Mouse (Mus musculus) hindbrain, embryonic 14.5 days (tissue): ENCODE data around the gene Cdnf. TPM values are rescaled to one million over a fixed set of nuclear protein-coding genes. Genes with fewer than 3 reads are reported as not detected.

Experiments used
- ATAC-seq: fragments of 200-750 bp; cut with Nextera tagmentation; 2 replicates; pipeline ENCODE4 v1.8.0; 2017; ENCODE audit warnings: moderate number of reproducible peaks, mild to moderate bottlenecking, moderate TSS enrichment, moderate library complexity; ENCODE audit not compliant: low FRiP score
- DNase-seq: peaks from one replicate; pipeline ENCODE4 v3.0.0-alpha.2; 2015; ENCODE audit warnings: low spot score
- H3K27ac ChIP-seq: fragments of 300-500 bp; sonication (generic); 2 replicates; pipeline ENCODE4 v1.5.1; 2014; ENCODE audit warnings: mild to moderate bottlenecking, moderate library complexity
- H3K27me3 ChIP-seq: fragments of 300-500 bp; sonication (generic); 2 replicates; pipeline ENCODE4 v1.6.1; 2014; ENCODE audit warnings: mild to moderate bottlenecking, low read length, mixed read lengths; ENCODE audit not compliant: control insufficient read depth, insufficient read depth
- H3K36me3 ChIP-seq: fragments of 300-500 bp; sonication (generic); replicated peaks from 2 replicates; pipeline ENCODE4 v1.6.1; 2014; ENCODE audit not compliant: control insufficient read depth, insufficient read depth
- H3K4me1 ChIP-seq: fragments of 300-500 bp; sonication (generic); replicated peaks from 2 replicates; pipeline ENCODE4 v1.6.1; 2014; ENCODE audit warnings: antibody characterized with exemption, low read length, mixed read lengths; ENCODE audit not compliant: control insufficient read depth, insufficient read depth
- H3K4me2 ChIP-seq: fragments of 300-500 bp; sonication (generic); replicated peaks from 2 replicates; pipeline ENCODE4 v1.6.1; 2014; ENCODE audit warnings: mild to moderate bottlenecking, moderate library complexity
- H3K4me3 ChIP-seq: fragments of 300-500 bp; sonication (generic); replicated peaks from 2 replicates; pipeline ENCODE4 v1.5.1; 2014; ENCODE audit warnings: mild to moderate bottlenecking, low read length
- H3K9ac ChIP-seq: fragments of 300-500 bp; sonication (generic); 2 replicates; pipeline ENCODE4 v1.6.1; 2014
- H3K9me3 ChIP-seq: fragments of 300-500 bp; sonication (generic); 2 replicates; pipeline ENCODE4 v1.6.1; 2016; ENCODE audit warnings: low read length; ENCODE audit not compliant: control insufficient read depth
- WGBS: fragments of 180-500 bp; shearing (Covaris S2); extraction: QIAGEN DNeasy Blood & Tissue Kit; methylation state at CpG from one replicate; pipeline ENCODE4 v1.1.7; 2014; 5-methylcytosine and 5-hydroxymethylcytosine counted together
- polyA plus RNA-seq: library from polyadenylated mRNA; unstranded; fragments of >200 nt; fragmentation: Nextera tagmentation; extraction: Ambion mirVana; gene quantifications from 2 replicates; pipeline ENCODE4 v1.2.1, GENCODE M21; 2014

Gene Cdnf
- polyA plus RNA-seq, 1 experiment from 2014 or later = 0.24 TPM

GRCm38 (mm10) chr2:3500886-3501285 is 11.9 kb upstream of the Cdnf start:
- Histone ChIP-seq H3K9ac (no peak overlapping the region), H3K36me3 (peaks cover 65% of the 10 kb centered on the region), H3K9me3 (no peaks in the 10 kb centered on the region), H3K27me3 (no peaks in the 10 kb centered on the region), H3K4me1 (no peaks in the 10 kb centered on the region), H3K4me2 (no peak overlapping the region), H3K27ac (no peak overlapping the region), H3K4me3 (no peak overlapping the region)
- 96% methylated on average over 5 of the region's 5 CpGs for WGBS
- no peak for ATAC-seq
- DNase-seq = no peak

- no peak for ATAC-seq
- WGBS = 0% methylated on average over 15 of the region's 15 CpGs
- peak; percentile 36 for DNase-seq
Observed at GRCm38 (mm10) chr2:3512076-3512475, 754 bp upstream of the Cdnf start.

DNA sequence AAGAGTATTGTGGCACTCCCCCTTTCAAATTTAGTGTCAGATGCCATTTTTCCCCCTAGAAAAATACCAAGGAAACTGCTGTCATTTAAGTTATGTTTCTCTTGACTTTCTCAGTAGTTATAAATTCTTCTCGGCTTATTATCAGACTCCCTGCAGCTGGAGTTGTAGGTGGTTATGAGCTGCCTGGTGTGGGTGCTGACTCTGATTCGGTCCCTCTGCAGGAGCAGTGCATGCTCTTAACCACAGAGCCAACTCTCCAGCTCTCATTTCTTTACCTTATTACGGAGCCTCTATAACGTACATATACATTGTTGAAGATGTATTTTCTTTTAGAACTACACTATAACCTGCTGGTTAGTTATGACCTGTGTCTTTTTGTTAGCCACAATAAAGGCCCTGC is 9.7 kb downstream of the Cdnf start:
- WGBS = 92% methylated on average over 4 of the region's 4 CpGs
- Histone ChIP-seq H3K4me2 (no peak overlapping the region), H3K4me1 (no peaks in the 10 kb centered on the region), H3K9me3 (no peaks in the 10 kb centered on the region), H3K36me3 (no peaks in the 10 kb centered on the region), H3K27ac (no peak overlapping the region), H3K9ac (no peak overlapping the region), H3K27me3 (no peaks in the 10 kb centered on the region), H3K4me3 (no peak overlapping the region)
- DNase-seq (no peak), ATAC-seq (no peak)

More at GRCm38 (mm10) chr2:3512076-3512475, 754 bp upstream of the Cdnf start:
- peak overlapping the region; percentile 80 for H3K4me3 ChIP-seq
- peak overlapping the region; percentile 84 for H3K27ac ChIP-seq
- H3K27me3 ChIP-seq = no peaks in the 10 kb centered on the region
- H3K4me2 ChIP-seq = peak overlapping the region; percentile 76
- H3K36me3 ChIP-seq = peaks cover 34% of the 10 kb centered on the region
- peaks cover 15% of the 10 kb centered on the region for H3K4me1 ChIP-seq
- H3K9me3 ChIP-seq = no peaks in the 10 kb centered on the region
- H3K9ac ChIP-seq = peak overlapping the region; percentile 90

DNA sequence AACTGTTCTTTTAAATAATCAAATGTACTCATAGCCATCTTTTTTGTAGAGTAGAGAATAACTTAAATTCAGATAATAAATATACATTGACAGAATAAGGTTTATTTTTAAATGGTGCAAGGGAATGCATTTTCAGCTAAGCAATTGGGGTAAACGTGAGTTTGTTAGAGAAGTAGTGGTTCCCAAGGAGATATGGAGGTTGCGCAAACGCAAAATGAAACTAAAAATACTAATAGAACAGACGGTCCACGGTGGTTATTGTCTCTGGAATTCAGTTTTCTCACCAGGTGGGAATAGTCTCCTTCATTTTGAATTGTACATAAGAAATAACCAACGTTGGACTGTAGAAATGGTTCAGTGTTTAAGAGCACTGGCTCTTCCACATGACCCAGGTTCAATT is 13.5 kb downstream of the Cdnf start:
- no peaks in the 10 kb centered on the region for H3K9me3 ChIP-seq
- H3K4me1 ChIP-seq = no peaks in the 10 kb centered on the region
- H3K9ac ChIP-seq = no peak overlapping the region
- WGBS = 84% methylated on average over 6 of the region's 6 CpGs
- no peaks in the 10 kb centered on the region for H3K27me3 ChIP-seq
- no peak overlapping the region for H3K4me2 ChIP-seq
- ATAC-seq (no peak), DNase-seq (no peak)
- no peak overlapping the region for H3K27ac ChIP-seq
- H3K4me3 ChIP-seq = no peak overlapping the region
- H3K36me3 ChIP-seq = no peaks in the 10 kb centered on the region

DNA sequence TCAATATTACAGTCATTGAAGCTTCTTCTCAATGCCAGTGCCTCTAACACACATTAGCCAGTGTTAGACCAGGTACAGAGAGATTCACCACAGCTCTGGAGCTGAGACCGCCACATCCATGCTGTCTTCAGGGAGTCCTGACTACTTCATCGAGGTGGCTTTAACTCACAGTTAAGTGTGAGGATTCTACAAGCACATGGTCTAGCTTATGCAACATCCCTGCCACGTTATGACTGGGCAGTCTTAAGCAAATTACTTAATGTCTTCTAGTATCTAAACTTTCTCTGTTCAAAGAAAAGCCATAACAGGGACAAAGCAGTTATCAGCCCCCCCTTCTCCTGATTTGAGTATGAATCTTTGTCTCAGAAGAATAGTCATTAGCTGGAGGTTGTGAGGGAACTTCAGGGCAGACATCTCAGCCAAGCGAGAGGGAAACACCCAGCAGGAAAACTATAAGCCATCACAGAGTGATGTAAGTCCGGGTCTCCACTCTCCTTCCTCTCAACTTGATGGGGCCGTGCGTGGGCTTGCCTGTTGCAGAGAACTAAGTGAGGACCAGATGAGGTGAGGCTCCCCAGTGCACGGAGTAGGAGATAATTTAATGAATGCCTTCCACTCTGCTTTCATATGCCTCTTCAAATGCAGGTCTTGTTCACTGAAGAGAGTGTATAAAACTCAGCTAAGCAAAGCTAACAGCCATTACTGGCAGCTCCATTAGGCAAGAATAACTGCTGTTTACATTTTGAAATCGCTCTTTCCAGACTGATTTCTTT is 28.7 kb downstream of the Cdnf start:
- Histone ChIP-seq H3K9ac (no peak overlapping the region), H3K27ac (no peak overlapping the region), H3K4me2 (no peak overlapping the region), H3K4me3 (no peak overlapping the region), H3K4me1 (no peaks in the 10 kb centered on the region), H3K9me3 (no peaks in the 10 kb centered on the region), H3K27me3 (no peaks in the 10 kb centered on the region), H3K36me3 (no peaks in the 10 kb centered on the region)
- WGBS = 82% methylated on average over 9 of the region's 9 CpGs
- DNase-seq (no peak), ATAC-seq (no peak)

DNA sequence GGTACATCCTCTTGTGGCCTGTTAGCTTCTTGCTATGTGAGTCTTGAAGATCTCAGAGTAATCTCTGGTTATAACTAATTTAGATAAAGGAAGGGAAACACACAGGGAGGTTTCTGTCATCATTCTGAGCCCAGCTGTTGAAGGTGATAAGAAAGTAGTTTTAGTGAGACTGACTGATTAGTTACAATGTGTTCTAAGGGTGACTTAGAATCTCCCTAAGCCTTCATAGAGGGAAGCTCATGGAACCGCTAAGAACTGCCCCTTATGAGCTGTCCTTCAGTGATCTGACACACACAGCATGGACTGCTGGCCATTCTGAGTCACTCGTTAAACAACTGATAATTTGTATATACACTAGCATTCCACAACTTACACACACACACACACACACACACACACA is 33.2 kb downstream of the Cdnf start:
- H3K36me3 ChIP-seq = no peaks in the 10 kb centered on the region
- no peak for ATAC-seq
- H3K27ac ChIP-seq = no peak overlapping the region
- H3K4me1 ChIP-seq = no peaks in the 10 kb centered on the region
- WGBS = 69% methylated on average over 2 of the region's 2 CpGs
- no peaks in the 10 kb centered on the region for H3K9me3 ChIP-seq
- DNase-seq = no peak
- H3K27me3 ChIP-seq = no peaks in the 10 kb centered on the region
- no peak overlapping the region for H3K4me2 ChIP-seq
- H3K4me3 ChIP-seq = no peak overlapping the region
- no peak overlapping the region for H3K9ac ChIP-seq

DNA sequence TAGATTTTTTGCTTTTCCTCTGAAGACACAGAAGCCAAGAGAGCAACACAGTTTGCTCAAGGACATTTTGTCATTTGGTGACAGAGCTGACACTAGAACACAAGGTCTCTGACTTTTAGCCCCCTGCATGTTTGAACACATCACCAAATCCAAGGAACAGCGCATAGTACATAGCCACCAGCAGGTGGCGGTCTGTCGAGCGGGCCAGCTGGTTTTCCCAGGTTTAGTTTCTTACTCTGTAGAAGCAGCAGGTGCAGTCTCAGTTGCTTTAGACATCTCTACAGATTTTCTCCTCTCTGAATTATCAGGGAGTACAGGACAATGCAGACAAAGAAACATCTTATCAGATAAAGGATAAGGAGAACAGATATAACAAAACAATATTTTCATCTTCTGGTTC is 33.8 kb downstream of the Cdnf start:
- no peak overlapping the region for H3K4me2 ChIP-seq
- 4% methylated on average over 4 of the region's 4 CpGs for WGBS
- DNase-seq (peak; percentile 82), ATAC-seq (no peak)
- H3K27me3 ChIP-seq = no peaks in the 10 kb centered on the region
- no peak overlapping the region for H3K27ac ChIP-seq
- H3K4me1 ChIP-seq = no peaks in the 10 kb centered on the region
- H3K4me3 ChIP-seq = no peak overlapping the region
- no peaks in the 10 kb centered on the region for H3K9me3 ChIP-seq
- H3K9ac ChIP-seq = no peak overlapping the region
- no peaks in the 10 kb centered on the region for H3K36me3 ChIP-seq

GRCm38 (mm10) chr2:3570186-3570585 is 57.4 kb downstream of the Cdnf start, which contains the start of gene Fam107b:
Fam107b (plus strand) TSS chr2:3570488.
- no peak for DNase-seq
- Histone ChIP-seq H3K36me3 (no peaks in the 10 kb centered on the region), H3K9me3 (no peaks in the 10 kb centered on the region), H3K9ac (no peak within 1 kb of the TSS), H3K27me3 (no peaks in the 10 kb centered on the region), H3K27ac (no peak within 1 kb of the TSS), H3K4me1 (no peaks in the 10 kb centered on the region), H3K4me2 (no peak within 1 kb of the TSS), H3K4me3 (no peak within 1 kb of the TSS)
- WGBS = 76% methylated on average over 12 of the region's 12 CpGs
- ATAC-seq = no peak

DNA sequence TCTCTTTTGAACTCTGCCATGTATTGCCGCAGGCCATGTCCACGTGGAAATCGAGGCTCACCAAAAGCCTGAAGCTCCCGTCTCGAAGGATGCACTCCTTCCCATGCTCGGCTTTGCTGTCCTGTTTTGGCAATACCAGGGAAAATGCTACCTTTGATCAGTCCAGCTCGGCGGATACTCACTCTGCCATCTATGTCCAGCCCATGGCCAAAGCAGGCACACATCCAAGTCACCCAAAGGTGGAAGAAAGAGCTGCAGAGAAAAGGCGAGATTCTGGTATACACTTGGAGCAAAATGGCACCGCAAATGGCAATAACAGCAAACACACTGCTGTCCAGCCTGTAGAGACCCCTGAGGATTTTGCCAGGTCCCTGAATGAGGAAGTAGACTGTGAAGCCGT is 57.8 kb downstream of the Cdnf start:
- Histone ChIP-seq H3K4me1 (no peaks in the 10 kb centered on the region), H3K27ac (no peak overlapping the region), H3K27me3 (no peaks in the 10 kb centered on the region), H3K4me3 (no peak overlapping the region), H3K9ac (no peak overlapping the region), H3K4me2 (no peak overlapping the region), H3K9me3 (no peaks in the 10 kb centered on the region), H3K36me3 (no peaks in the 10 kb centered on the region)
- WGBS = 87% methylated on average over 11 of the region's 11 CpGs
- DNase-seq (no peak), ATAC-seq (no peak)

DNA sequence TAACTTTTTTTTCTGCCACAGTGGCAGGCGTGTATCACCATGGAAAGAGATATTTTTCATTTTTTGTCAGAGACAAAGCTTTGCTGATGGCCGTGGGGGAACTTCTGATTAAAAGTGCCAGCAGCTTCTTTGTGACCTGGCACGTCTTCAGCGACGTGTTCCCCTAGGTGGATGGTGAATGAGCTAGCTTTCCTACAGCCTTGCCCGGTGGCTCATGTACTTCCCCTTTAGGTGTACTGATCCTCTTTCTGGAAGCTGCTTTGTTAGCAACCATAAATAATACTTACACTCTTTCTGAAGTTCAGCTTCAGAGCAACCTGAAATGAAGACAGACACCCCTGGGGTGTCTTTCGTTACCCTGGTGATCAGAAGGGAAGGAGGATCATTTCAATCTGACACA is 61.1 kb downstream of the Cdnf start:
- no peaks in the 10 kb centered on the region for H3K4me1 ChIP-seq
- H3K27me3 ChIP-seq = no peaks in the 10 kb centered on the region
- no peaks in the 10 kb centered on the region for H3K9me3 ChIP-seq
- no peak overlapping the region for H3K27ac ChIP-seq
- no peak for DNase-seq
- H3K4me3 ChIP-seq = no peak overlapping the region
- H3K4me2 ChIP-seq = no peak overlapping the region
- no peaks in the 10 kb centered on the region for H3K36me3 ChIP-seq
- H3K9ac ChIP-seq = no peak overlapping the region
- 85% methylated on average over 7 of the region's 7 CpGs for WGBS
- no peak for ATAC-seq
